Mouse (Mus musculus): ENCODE measurements around the gene Vmn1r169. TPM values are rescaled to one million over a fixed set of nuclear protein-coding genes. Genes with fewer than 3 reads are reported as not detected.
"Not testable (repeated sequence)": the region's sequence is repeated elsewhere in the genome, so short reads cannot be mapped to it uniquely, and the experiment has no call there.

Vmn1r169 gene
- total RNA-seq (2014; rRNA removed; ENCODE audit: low replicate concordance) = not detected in 2 replicates
- not detected in 2 replicates for polyA plus RNA-seq (2015; fragmentation: Nextera tagmentation; extraction: Ambion mirVana)

DNA sequence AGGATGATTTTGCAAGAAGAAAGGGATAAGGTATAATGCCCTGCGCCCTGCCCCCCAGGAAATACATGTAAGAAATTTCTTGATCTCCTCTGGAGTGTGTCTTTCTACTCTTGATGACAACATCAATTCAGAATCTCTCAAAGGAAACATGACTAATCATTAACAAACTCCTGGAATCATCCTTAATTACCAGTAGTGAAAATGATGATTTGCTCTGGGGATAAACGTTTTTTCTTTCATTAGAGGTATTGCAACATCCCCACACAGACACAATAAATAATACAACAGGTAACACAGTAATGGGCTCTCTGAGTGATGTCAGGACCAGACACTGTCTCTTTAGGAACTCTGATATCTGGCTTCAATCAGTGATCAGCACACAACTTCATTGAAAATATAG is at the start of gene Vmn1r169:
TSS of gene Vmn1r169 (plus strand) at position 301 of the 400 bp plus-strand sequence.
- H3K4me2 ChIP-seq (ENCODE audit: low read depth, low read length); H3K9me3 ChIP-seq (replicated peaks; ENCODE audit: control insufficient read depth, low read length); DNase-seq (ENCODE audit: low spot score); H3K27ac ChIP-seq (ENCODE audit: low read depth); H3K9ac ChIP-seq (replicated peaks; ENCODE audit: low read depth, low read length); ATAC-seq (ENCODE audit: insufficient read depth, low read depth); H3K27me3 ChIP-seq (ENCODE audit: control insufficient read depth, insufficient read depth, low read length); H3K4me1 ChIP-seq (ENCODE audit: control insufficient read depth, insufficient read depth); H3K36me3 ChIP-seq (replicated peaks; ENCODE audit: control insufficient read depth, insufficient read depth, low read length); H3K4me3 ChIP-seq (ENCODE audit: low read depth, low read length): not testable (repeated sequence)
- 38% methylated on average over 1 of the region's 2 CpGs for WGBS

DNA sequence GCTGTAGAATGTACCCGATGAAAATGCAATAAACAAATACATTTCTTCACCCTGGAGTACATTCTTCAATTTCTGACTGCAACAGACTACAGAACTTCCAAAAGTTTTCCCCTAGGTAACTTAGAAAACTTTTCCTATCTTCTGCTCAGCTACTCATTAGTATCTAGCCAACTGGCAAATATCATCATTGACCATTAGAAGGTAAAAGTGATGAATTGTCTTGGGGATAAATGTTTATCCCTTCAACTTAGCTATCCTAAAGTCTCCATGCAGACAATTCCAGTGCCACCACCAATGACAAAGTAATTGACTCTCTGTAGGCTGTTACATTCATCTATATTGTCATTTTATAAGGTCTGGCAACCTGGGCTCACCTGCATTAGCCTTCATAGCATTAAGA is 35.9 kb upstream of the Vmn1r169 start, which contains the start of gene Vmn1r168:
TSS of gene Vmn1r168 (plus strand) at position 301 of the 400 bp plus-strand sequence.
- ATAC-seq (ENCODE audit: insufficient read depth, low read depth); H3K27ac ChIP-seq (ENCODE audit: low read depth); H3K27me3 ChIP-seq (ENCODE audit: control insufficient read depth, insufficient read depth, low read length); DNase-seq (ENCODE audit: low spot score); H3K4me3 ChIP-seq (ENCODE audit: low read depth, low read length); H3K36me3 ChIP-seq (replicated peaks; ENCODE audit: control insufficient read depth, insufficient read depth, low read length); H3K4me2 ChIP-seq (ENCODE audit: low read depth, low read length); H3K4me1 ChIP-seq (ENCODE audit: control insufficient read depth, insufficient read depth); H3K9ac ChIP-seq (replicated peaks; ENCODE audit: low read depth, low read length); H3K9me3 ChIP-seq (replicated peaks; ENCODE audit: control insufficient read depth, low read length): not testable (repeated sequence)
- no CpG with 5 or more reads among the region's 1 CpGs for WGBS

DNA sequence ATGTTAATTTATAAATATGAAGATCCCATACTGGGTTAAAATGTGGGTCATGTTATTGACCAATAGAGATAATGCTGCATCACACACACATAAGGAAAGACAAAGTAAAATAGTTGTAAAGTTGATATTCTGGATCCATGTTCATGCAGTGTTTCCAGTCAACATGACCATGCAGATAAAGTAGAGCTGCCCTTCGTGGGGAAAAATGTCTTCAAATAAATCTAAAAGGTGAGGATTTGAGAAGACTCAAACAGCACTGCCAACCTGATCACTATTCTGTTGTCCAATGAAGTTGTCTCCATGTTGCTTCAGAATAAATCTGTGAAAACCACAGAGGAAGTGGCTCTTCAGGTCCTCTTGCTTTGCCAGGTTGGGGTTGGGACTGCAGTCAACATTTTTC is 30.5 kb downstream of the Vmn1r169 start, which contains the start of gene Vmn1r170:
TSS of gene Vmn1r170 (plus strand) at position 301 of the 400 bp plus-strand sequence.
- not testable (repeated sequence) for H3K4me2 ChIP-seq (ENCODE audit: low read depth, low read length); H3K27me3 ChIP-seq (ENCODE audit: control insufficient read depth, insufficient read depth, low read length); H3K9ac ChIP-seq (replicated peaks; ENCODE audit: low read depth, low read length); H3K4me3 ChIP-seq (ENCODE audit: low read depth, low read length); DNase-seq (ENCODE audit: low spot score); H3K9me3 ChIP-seq (replicated peaks; ENCODE audit: control insufficient read depth, low read length); H3K36me3 ChIP-seq (replicated peaks; ENCODE audit: control insufficient read depth, insufficient read depth, low read length); H3K27ac ChIP-seq (ENCODE audit: low read depth); H3K4me1 ChIP-seq (ENCODE audit: control insufficient read depth, insufficient read depth); ATAC-seq (ENCODE audit: insufficient read depth, low read depth)
- 11% methylated on average over 1 of the region's 1 CpGs for WGBS

Other genes starting within 250 kb of the Vmn1r169 start
- not detected in 2 replicates for gene Nlrp5, start 189.6 kb upstream of the Vmn1r169 start, total RNA-seq (2014; rRNA removed; ENCODE audit: low replicate concordance)
- gene Nlrp5, start 189.6 kb upstream of the Vmn1r169 start, polyA plus RNA-seq (2015; fragmentation: Nextera tagmentation; extraction: Ambion mirVana) = not detected in 2 replicates
- gene Vmn1r167, start 68.3 kb upstream of the Vmn1r169 start, total RNA-seq (2014; rRNA removed; ENCODE audit: low replicate concordance) = not detected in 2 replicates
- not detected in 2 replicates for gene Vmn1r167, start 68.3 kb upstream of the Vmn1r169 start, polyA plus RNA-seq (2015; fragmentation: Nextera tagmentation; extraction: Ambion mirVana)
- gene Vmn1r168, start 35.8 kb upstream of the Vmn1r169 start, total RNA-seq (2014; rRNA removed; ENCODE audit: low replicate concordance) = not detected in 2 replicates
- not detected in 2 replicates for gene Vmn1r168, start 35.8 kb upstream of the Vmn1r169 start, polyA plus RNA-seq (2015; fragmentation: Nextera tagmentation; extraction: Ambion mirVana)
- not detected in 2 replicates for gene Vmn1r170, start 30.6 kb downstream of the Vmn1r169 start, total RNA-seq (2014; rRNA removed; ENCODE audit: low replicate concordance)
- gene Vmn1r170, start 30.6 kb downstream of the Vmn1r169 start, polyA plus RNA-seq (2015; fragmentation: Nextera tagmentation; extraction: Ambion mirVana) = not detected in 2 replicates
- gene Vmn1r171, start 55.2 kb downstream of the Vmn1r169 start, total RNA-seq (2014; rRNA removed; ENCODE audit: low replicate concordance) = not detected in 2 replicates
- not detected in 2 replicates for gene Vmn1r171, start 55.2 kb downstream of the Vmn1r169 start, polyA plus RNA-seq (2015; fragmentation: Nextera tagmentation; extraction: Ambion mirVana)
- not detected in 2 replicates for gene Vmn1r172, start 82.8 kb downstream of the Vmn1r169 start, total RNA-seq (2014; rRNA removed; ENCODE audit: low replicate concordance)
- not detected in 2 replicates for gene Vmn1r172, start 82.8 kb downstream of the Vmn1r169 start, polyA plus RNA-seq (2015; fragmentation: Nextera tagmentation; extraction: Ambion mirVana)
- gene Vmn1r173, start 125.2 kb downstream of the Vmn1r169 start, total RNA-seq (2014; rRNA removed; ENCODE audit: low replicate concordance) = not detected in 2 replicates
- gene Vmn1r173, start 125.2 kb downstream of the Vmn1r169 start, polyA plus RNA-seq (2015; fragmentation: Nextera tagmentation; extraction: Ambion mirVana) = not detected in 2 replicates
- gene Vmn1r174, start 176.7 kb downstream of the Vmn1r169 start, total RNA-seq (2014; rRNA removed; ENCODE audit: low replicate concordance) = not detected in 2 replicates
- gene Vmn1r174, start 176.7 kb downstream of the Vmn1r169 start, polyA plus RNA-seq (2015; fragmentation: Nextera tagmentation; extraction: Ambion mirVana) = not detected in 2 replicates
- gene Vmn1r175, start 235.1 kb downstream of the Vmn1r169 start, total RNA-seq (2014; rRNA removed; ENCODE audit: low replicate concordance) = not detected in 2 replicates
- gene Vmn1r175, start 235.1 kb downstream of the Vmn1r169 start, polyA plus RNA-seq (2015; fragmentation: Nextera tagmentation; extraction: Ambion mirVana) = not detected in 2 replicates

Data from heart, postnatal 0 days (tissue).